Mouse (Mus musculus) heart, postnatal 36 days (tissue): Measurements from ENCODE around the gene Clhc1. TPM values are rescaled to one million over a fixed set of nuclear protein-coding genes. Genes with fewer than 3 reads are reported as not detected.
A peak's percentile ranks its signal among the peaks of the same experiment; 100 is the strongest.

ENCODE experiments used
- DNase-seq, 2 experiments: peaks; one replicate each; pipeline ENCODE4 v3.0.0; 2021 to 2022
- intact Hi-C: fragments of 180-260 bp; cut with DNase I; formaldehyde crosslinking; loops from one replicate; pipeline ENCODE4 v1.15.1; 2025
- total RNA-seq, 2 experiments: library from RNA; stranded (reverse); gene quantifications; 2 replicates each; pipeline ENCODE4 v1.2.3; 2021

Gene Clhc1
- total RNA-seq, 2 experiments from 2014 or later, result not detected

GRCm38 (mm10) chr11:29560452-29560851 is 12.7 kb downstream of the Clhc1 start:
- intact Hi-C loops, result no loop called here
- DNase-seq, result no peak

DNA sequence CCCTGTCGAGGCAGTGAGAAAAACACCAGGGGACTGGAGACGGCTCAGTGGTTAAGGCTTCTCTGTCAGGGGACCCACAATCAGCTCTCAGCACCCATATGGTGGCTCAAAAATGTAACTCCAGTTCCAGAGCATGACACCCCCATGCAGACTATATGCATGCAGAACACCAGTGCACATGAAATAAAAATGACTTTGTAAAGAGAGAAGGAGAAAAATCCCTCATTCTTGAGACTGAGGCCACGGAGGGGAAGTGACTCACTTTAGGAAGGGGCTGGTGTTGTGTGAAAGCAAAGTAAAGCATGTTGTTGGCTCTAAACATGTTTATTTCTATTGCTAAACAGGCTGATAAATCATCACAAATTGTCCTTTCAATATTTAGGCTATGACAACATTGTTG is 13.2 kb downstream of the Clhc1 start:
- no peak for DNase-seq
- intact Hi-C loops, result no loop called here

DNA sequence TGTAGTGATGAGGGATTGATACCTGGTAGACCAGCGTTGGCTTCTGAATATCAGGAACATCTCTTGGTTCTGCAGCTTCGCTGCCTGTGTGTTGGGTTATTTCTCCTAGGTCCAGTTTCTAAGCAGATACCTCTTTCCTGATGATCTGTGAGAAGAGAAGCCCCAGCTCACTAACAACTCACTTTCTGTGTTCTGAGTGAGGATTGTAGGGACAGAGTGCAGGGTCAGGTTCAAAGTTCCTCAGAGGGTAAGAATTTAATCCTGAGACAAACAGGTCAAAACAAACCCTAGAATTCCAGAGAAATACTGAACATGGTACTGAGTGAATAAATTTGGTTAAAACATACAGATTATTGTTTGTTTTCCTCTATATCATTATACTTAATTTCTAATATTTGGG is 15.7 kb downstream of the Clhc1 start:
- intact Hi-C loops, result no loop called here
- DNase-seq, result no peak

DNA sequence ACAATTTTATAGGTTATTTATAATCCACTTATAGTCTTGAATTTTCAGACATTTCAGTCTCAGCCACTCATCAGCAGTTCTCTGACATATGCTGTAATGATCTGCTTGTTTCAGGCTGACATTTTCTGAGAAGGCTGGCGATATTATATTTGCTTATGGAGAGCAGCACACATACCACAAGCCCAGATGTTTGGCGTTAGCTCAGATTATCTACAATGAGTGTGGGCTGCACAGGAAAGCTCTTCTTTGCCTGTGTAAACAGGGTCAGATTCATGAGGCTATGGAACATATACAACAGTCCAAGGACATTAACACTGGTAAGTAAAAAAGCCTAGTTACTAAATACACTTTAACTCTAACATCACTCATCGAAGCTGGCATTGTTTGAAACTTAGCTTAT is 23.8 kb downstream of the Clhc1 start:
- intact Hi-C loops, result no loop called here
- no peak for DNase-seq

DNA sequence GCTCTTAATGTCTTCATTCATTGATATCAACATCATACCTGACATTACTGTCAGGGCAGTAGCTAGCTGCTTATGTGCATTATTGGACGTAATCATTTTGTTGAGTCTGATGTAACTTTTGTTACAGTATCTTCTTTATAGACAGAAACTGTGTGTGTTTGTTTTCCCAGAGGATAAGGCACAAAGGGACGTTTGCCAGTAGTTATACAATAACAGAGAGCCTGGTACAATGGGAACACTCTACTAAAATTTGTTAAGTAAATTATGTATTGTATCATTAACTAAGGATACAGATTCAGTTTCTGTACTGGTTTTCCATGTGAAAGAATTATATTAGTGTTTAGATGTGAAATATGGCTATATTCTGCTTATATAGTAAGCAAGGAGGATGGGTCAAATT is 24.9 kb downstream of the Clhc1 start:
- no peak for DNase-seq
- intact Hi-C loops, result no loop called here

GRCm38 (mm10) chr11:29579610-29580009 is 31.9 kb downstream of the Clhc1 start:
- peak in 1 of 2 experiments; percentile 12 for DNase-seq
- intact Hi-C loops, result loop anchor here (1.0 to 5.0 kb wide), 3 partner anchors 113 to 308 kb away; partner anchors contain the start of gene Rtn4

GRCm38 (mm10) chr11:29595217-29595616 is 47.5 kb downstream of the Clhc1 start:
- intact Hi-C loops, result no loop called here
- DNase-seq, result no peak

- intact Hi-C loops, result no loop called here
- DNase-seq, result no peak
Measured at GRCm38 (mm10) chr11:29597159-29597558, 49.4 kb downstream of the Clhc1 start.

DNA sequence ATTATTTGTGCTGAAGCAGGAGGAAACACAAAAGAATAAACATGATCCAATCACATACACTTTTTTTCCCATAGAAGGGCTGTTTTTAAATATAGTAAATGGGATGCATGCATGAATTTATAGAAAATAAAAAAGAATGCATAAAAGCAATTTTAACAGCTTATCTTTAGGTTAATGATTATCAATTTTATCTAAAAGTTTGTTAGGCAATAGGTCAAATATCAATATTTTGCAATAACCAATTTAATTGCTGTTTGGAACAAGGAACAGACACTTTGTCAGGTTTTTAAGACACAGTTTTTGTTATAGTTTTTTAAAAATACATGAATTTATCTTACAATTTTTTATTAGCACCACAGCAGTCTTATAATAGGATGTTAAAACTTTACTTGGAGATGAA is 51.2 kb downstream of the Clhc1 start:
- intact Hi-C loops, result no loop called here
- no peak for DNase-seq

DNA sequence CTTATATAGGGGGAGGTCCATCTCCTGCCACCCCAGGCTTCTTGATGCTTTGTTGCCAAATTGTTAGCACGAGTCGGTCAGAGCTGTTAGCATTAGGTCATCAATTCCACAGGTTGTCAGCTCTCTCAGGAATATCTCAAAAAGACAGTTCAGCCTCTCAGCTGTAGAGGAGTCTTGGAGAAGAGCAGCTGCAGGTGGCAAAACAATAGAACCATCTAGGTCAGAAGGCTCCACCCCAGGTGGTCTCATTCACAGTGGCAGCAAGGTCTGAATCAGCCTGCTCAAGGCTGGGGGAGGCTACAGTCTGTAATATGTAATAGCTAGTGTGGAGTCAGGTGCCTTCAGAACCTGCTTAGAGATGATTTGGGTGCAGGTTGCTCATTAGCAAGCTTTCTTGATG is 55.8 kb downstream of the Clhc1 start:
- intact Hi-C loops, result no loop called here

GRCm38 (mm10) chr11:29607465-29607990 is 59.8 kb downstream of the Clhc1 start:
- intact Hi-C loops, result no loop called here
- DNase-seq, result no peak

More for the DNA sequence above, 55.8 kb downstream of the Clhc1 start:
- no peak for DNase-seq

DNA sequence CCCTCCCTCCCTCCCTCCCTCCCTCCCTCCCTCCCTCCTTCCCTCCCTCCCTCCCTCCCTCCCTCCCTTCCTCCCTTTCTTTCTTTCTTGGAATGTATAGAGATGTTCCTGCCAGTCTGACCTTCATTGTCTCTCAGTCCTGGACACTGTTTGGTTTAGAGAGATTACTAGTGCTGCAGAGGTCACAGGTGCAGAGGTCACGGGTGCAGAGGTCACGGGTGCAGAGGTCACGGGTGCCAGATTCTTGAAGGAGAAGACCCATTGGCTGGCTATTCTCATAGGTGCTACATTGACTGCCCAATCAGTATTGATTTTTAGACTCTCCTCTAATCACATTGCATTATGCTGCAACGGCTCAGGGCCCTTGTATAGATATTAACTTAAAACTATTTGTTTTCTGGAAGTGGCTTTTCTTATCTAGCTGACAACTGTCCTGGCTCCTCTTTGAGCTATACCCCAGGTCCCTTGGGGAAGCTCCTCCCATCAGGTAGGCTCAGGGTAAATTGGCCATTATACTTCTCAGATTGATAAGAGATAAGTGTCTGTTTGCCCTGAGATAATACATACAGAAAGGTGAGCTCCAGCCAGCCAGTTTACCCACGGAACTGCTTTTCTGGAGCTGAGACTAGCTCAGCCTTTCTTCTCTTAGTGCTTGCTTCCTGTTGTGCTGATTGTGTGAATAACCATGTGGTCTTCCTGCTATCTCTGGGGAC is 62.2 kb downstream of the Clhc1 start:
- DNase-seq, result no peak
- intact Hi-C loops, result no loop called here

GRCm38 (mm10) chr11:29612007-29612406 is 64.3 kb downstream of the Clhc1 start:
- intact Hi-C loops, result no loop called here
- DNase-seq, result no peak

DNA sequence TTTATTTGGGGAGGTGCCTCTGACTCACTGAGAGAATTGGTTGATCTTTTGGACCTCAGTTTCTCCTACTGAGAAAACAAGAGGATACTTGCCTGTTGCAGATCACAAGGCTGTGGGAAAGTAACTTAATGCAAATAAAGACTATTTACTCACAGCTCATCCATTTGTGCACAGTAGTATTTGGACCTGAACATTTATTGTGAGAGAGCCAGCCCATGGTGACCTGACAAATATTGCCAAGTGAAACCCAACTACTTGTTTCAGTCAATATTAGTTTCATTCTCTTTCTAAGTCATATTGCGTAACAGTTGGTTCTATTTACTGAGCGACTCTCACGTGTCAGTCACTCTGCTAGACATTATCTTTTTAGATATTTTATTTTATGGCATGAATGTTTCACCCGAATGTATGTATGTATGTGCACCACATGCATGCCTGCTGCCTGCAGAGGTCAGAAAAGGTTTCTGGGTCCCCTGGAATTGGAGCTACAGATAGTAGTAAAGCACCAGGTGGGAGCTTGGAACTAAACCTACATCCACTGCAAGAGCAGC is 65.5 kb downstream of the Clhc1 start:
- intact Hi-C loops, result no loop called here
- DNase-seq, result no peak

GRCm38 (mm10) chr11:29614217-29614924 is 66.6 kb downstream of the Clhc1 start:
- intact Hi-C loops, result no loop called here
- DNase-seq, result no peak

GRCm38 (mm10) chr11:29622030-29622790 is 74.5 kb downstream of the Clhc1 start:
- intact Hi-C loops, result no loop called here
- DNase-seq, result no peak

GRCm38 (mm10) chr11:29623327-29623726 is 75.6 kb downstream of the Clhc1 start:
- intact Hi-C loops, result no loop called here
- no peak for DNase-seq

- intact Hi-C loops, result no loop called here
- DNase-seq, result no peak
Measured at GRCm38 (mm10) chr11:29626541-29626940, 78.8 kb downstream of the Clhc1 start.

- intact Hi-C loops, result no loop called here
Measured at GRCm38 (mm10) chr11:29627706-29628105, 80.0 kb downstream of the Clhc1 start.

More at GRCm38 (mm10) chr11:29627706-29628105, 80.0 kb downstream of the Clhc1 start:
- no peak for DNase-seq
